Mouse (Mus musculus): ENCODE data around the gene Scgb1a1.

DNA sequence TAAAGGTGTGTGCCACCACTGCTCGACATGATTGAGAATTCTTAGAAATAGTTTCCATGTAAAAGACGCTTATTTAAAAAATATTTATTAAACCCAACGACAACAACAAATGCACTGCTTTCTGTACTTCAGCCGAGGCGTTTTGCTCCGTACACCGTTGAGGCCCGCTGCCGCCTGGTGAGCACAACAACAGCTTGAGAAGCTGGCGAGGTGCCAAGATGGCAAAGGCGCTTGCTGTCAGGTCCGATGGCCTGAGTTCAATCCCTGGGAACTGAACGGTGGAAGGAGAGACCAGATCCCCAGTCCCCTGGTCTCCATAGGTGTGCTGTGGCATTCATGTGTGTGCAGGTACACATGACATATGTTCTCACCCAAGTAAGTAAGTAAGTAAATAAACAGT is 9.7 kb upstream of the Scgb1a1 start:
- TF ChIP-seq POLR2A (IDR thresholded peaks at IDR 0.05; ENCODE audit: insufficient read length, low read depth) (no peak), MAX (IDR thresholded peaks at IDR 0.05; ENCODE audit: low read depth) (no peak), POLR2AphosphoS2 (IDR thresholded peaks at IDR 0.05; ENCODE audit: insufficient read length, low read depth) (no peak), E2F4 (IDR thresholded peaks at IDR 0.05; ENCODE audit: insufficient read depth) (no peak), USF1 (IDR thresholded peaks at IDR 0.05; ENCODE audit: low read depth) (no peak), REST (IDR thresholded peaks at IDR 0.05; ENCODE audit: insufficient read depth, insufficient read length) (no peak), MYOD1 (IDR thresholded peaks at IDR 0.05; ENCODE audit: control insufficient read depth in 1 of 3, insufficient read length in 2 of 3, low read depth in 2 of 3) (no peak), SRF (IDR thresholded peaks at IDR 0.05; ENCODE audit: control insufficient read depth, insufficient read length, low read depth) (no peak), CEBPB (IDR thresholded peaks at IDR 0.05; ENCODE audit: insufficient read depth, poor library complexity, severe bottlenecking) (no peak)
